Mouse (Mus musculus): Measurements from ENCODE around the gene Stim1. TPM values are rescaled to one million over a fixed set of nuclear protein-coding genes. Genes with fewer than 3 reads are reported as not detected.
"Not testable (repeated sequence)": the region's sequence is repeated elsewhere in the genome, so short reads cannot be mapped to it uniquely, and the experiment has no call there.

Stim1 gene
- polyA plus RNA-seq, 1 experiment, result 37.0 TPM

- no peaks in the 10 kb centered on the region for H3K4me1 ChIP-seq (ENCODE audit: control insufficient read depth, insufficient read depth, low read length)
- WGBS, result 77% methylated on average over 3 of the region's 3 CpGs
- H3K27me3 ChIP-seq (replicated peaks; ENCODE audit: control insufficient read depth, insufficient read depth, low read length), result no peaks in the 10 kb centered on the region
- TF ChIP-seq POLR2A (IDR thresholded peaks at IDR 0.05; ENCODE audit: low read depth, low read length), result no peak
- no peak for TF ChIP-seq CTCF (conservative IDR thresholded peaks at IDR 0.05; ENCODE audit: insufficient read depth, insufficient read length, low read depth, low read length)
- DNase-seq, result no peak
- H3K36me3 ChIP-seq (ENCODE audit: control insufficient read depth, insufficient read depth, low read length), result no peaks in the 10 kb centered on the region
- no peak overlapping the region for H3K4me3 ChIP-seq (ENCODE audit: insufficient read depth, low read depth, low read length)
- H3K27ac ChIP-seq (ENCODE audit: insufficient read depth, low read depth, low read length), result no peak overlapping the region
Measured at GRCm38 (mm10) chr7:102258753-102259152, 8.9 kb upstream of the Stim1 start.

- Histone ChIP-seq H3K27me3 (replicated peaks; ENCODE audit: control insufficient read depth, insufficient read depth, low read length) (no peaks in the 10 kb centered on the region), H3K27ac (ENCODE audit: insufficient read depth, low read depth, low read length) (no peak overlapping the region), H3K4me1 (ENCODE audit: control insufficient read depth, insufficient read depth, low read length) (no peaks in the 10 kb centered on the region), H3K4me3 (ENCODE audit: insufficient read depth, low read depth, low read length) (no peak overlapping the region), H3K36me3 (ENCODE audit: control insufficient read depth, insufficient read depth, low read length) (no peaks in the 10 kb centered on the region)
- no peak for DNase-seq
- WGBS, result 80% methylated on average over 10 of the region's 10 CpGs
- TF ChIP-seq CTCF (conservative IDR thresholded peaks at IDR 0.05; ENCODE audit: insufficient read depth, insufficient read length, low read depth, low read length) (no peak), POLR2A (IDR thresholded peaks at IDR 0.05; ENCODE audit: low read depth, low read length) (no peak)
Measured at GRCm38 (mm10) chr7:102259716-102260479, 7.7 kb upstream of the Stim1 start.

DNA sequence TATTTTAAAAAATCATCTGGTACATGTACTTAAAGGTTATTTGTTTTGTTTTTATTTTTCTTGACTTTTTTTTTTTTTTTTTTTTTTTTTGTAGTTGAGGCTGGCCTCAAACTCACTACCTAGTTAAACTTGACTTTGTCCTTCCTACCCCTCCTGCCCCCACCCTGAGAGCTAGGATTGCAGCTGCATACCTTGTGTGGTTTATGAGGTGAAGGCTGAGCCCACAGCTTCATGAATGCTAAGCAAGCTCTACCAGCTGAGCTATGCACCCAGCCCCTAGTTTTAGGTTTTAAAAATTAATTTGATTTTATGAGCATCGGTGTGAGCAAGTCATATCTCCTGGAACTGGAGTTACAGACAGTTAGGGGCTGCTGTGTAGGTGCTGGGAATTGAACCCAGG, 7.1 kb upstream of the Stim1 start:
- 87% methylated on average over 1 of the region's 1 CpGs for WGBS

GRCm38 (mm10) chr7:102263020-102263419, 4.6 kb upstream of the Stim1 start:
- no peaks in the 10 kb centered on the region for H3K4me1 ChIP-seq (ENCODE audit: control insufficient read depth, insufficient read depth, low read length)
- TF ChIP-seq POLR2A (IDR thresholded peaks at IDR 0.05; ENCODE audit: low read depth, low read length) (no peak), CTCF (conservative IDR thresholded peaks at IDR 0.05; ENCODE audit: insufficient read depth, insufficient read length, low read depth, low read length) (no peak)
- no peak overlapping the region for H3K27ac ChIP-seq (ENCODE audit: insufficient read depth, low read depth, low read length)
- DNase-seq, result no peak
- H3K4me3 ChIP-seq (ENCODE audit: insufficient read depth, low read depth, low read length), result no peak overlapping the region
- no peaks in the 10 kb centered on the region for H3K36me3 ChIP-seq (ENCODE audit: control insufficient read depth, insufficient read depth, low read length)
- 96% methylated on average over 2 of the region's 2 CpGs for WGBS
- no peaks in the 10 kb centered on the region for H3K27me3 ChIP-seq (replicated peaks; ENCODE audit: control insufficient read depth, insufficient read depth, low read length)

More for the DNA sequence above, 7.1 kb upstream of the Stim1 start:
- TF ChIP-seq POLR2A (IDR thresholded peaks at IDR 0.05; ENCODE audit: low read depth, low read length) (no peak), CTCF (conservative IDR thresholded peaks at IDR 0.05; ENCODE audit: insufficient read depth, insufficient read length, low read depth, low read length) (no peak)
- no peak for DNase-seq
- Histone ChIP-seq H3K4me1 (ENCODE audit: control insufficient read depth, insufficient read depth, low read length) (no peaks in the 10 kb centered on the region), H3K36me3 (ENCODE audit: control insufficient read depth, insufficient read depth, low read length) (no peaks in the 10 kb centered on the region), H3K27ac (ENCODE audit: insufficient read depth, low read depth, low read length) (no peak overlapping the region), H3K4me3 (ENCODE audit: insufficient read depth, low read depth, low read length) (no peak overlapping the region), H3K27me3 (replicated peaks; ENCODE audit: control insufficient read depth, insufficient read depth, low read length) (no peaks in the 10 kb centered on the region)

- not testable (repeated sequence) for DNase-seq; H3K4me1 ChIP-seq (ENCODE audit: control insufficient read depth, insufficient read depth, low read length); H3K27me3 ChIP-seq (replicated peaks; ENCODE audit: control insufficient read depth, insufficient read depth, low read length); H3K27ac ChIP-seq (ENCODE audit: insufficient read depth, low read depth, low read length); H3K4me3 ChIP-seq (ENCODE audit: insufficient read depth, low read depth, low read length); H3K36me3 ChIP-seq (ENCODE audit: control insufficient read depth, insufficient read depth, low read length)
- WGBS, result 93% methylated on average over 10 of the region's 10 CpGs
Measured at GRCm38 (mm10) chr7:102266021-102266400, 1.6 kb upstream of the Stim1 start.

DNA sequence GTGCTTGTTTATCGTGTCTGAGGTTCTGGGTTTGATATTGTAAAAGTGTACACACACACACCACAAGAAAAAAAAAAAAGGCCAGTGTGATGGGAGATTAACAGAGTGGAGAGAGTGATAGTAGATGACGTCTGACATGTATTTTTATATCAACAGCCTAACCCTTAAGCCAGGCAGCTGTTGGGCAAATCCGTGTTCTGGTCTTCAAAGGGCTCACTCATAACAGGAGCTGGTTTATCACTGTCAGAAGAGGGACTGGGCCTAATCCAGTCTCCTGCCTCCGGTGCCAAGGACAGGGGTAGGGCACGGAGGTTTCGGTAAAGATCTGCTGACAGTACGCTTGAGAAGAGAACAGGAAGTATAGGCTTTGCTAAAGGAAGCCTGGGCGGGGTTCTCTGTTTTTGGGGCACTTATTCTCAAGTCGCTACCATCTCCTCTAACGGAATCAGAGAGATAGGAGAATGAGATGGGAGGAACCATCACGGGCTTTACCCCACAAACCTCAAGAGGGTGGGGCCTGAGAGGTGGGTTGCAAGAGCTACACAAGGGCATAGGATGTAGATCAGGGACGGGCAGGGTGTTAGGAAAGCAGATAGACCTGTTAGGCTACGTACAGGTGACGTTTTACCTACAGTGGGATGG, 1.1 kb upstream of the Stim1 start:
- H3K4me1 ChIP-seq (ENCODE audit: control insufficient read depth, insufficient read depth, low read length), result no peaks in the 10 kb centered on the region
- no peak overlapping the region for H3K4me3 ChIP-seq (ENCODE audit: insufficient read depth, low read depth, low read length)
- WGBS, result 60% methylated on average over 14 of the region's 14 CpGs
- no peak overlapping the region for H3K27ac ChIP-seq (ENCODE audit: insufficient read depth, low read depth, low read length)
- no peak for DNase-seq
- no peaks in the 10 kb centered on the region for H3K27me3 ChIP-seq (replicated peaks; ENCODE audit: control insufficient read depth, insufficient read depth, low read length)
- TF ChIP-seq POLR2A (IDR thresholded peaks at IDR 0.05; ENCODE audit: low read depth, low read length), result no peak
- TF ChIP-seq CTCF (conservative IDR thresholded peaks at IDR 0.05; ENCODE audit: insufficient read depth, insufficient read length, low read depth, low read length), result no peak
- no peaks in the 10 kb centered on the region for H3K36me3 ChIP-seq (ENCODE audit: control insufficient read depth, insufficient read depth, low read length)

DNA sequence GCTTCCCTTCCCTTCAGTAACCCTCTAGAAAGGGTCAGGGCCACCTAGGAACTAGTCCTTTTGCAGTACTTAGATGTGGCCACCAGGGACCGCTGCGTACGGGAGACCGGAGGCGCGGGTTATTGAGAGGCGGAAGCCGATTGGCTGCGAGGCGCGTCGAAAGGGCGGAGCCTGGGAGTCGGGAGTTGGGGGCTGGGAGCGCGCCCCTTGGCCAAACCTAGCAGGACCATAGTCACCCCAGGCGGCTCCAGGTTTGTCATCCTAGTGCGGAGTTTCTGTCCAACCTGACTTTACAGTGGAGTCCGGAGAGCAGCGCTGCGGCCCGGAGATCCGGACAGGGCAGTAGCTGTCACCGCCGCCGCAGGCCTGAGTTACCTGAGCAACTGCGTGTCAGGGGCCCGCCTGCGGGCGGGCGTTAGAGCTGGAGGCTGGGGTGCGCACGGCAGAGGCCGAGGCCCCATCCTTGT, 460 bp upstream of the Stim1 start:
- no peak for TF ChIP-seq POLR2A (IDR thresholded peaks at IDR 0.05; ENCODE audit: low read depth, low read length)
- peak; percentile 80 for TF ChIP-seq CTCF (conservative IDR thresholded peaks at IDR 0.05; ENCODE audit: insufficient read depth, insufficient read length, low read depth, low read length)
- peak; percentile 96 for DNase-seq
- WGBS, result under 1% methylated on average over 34 of the region's 34 CpGs
- Histone ChIP-seq H3K4me3 (ENCODE audit: insufficient read depth, low read depth, low read length) (peak overlapping the region; percentile 72), H3K36me3 (ENCODE audit: control insufficient read depth, insufficient read depth, low read length) (no peaks in the 10 kb centered on the region), H3K27me3 (replicated peaks; ENCODE audit: control insufficient read depth, insufficient read depth, low read length) (no peaks in the 10 kb centered on the region), H3K4me1 (ENCODE audit: control insufficient read depth, insufficient read depth, low read length) (no peaks in the 10 kb centered on the region), H3K27ac (ENCODE audit: insufficient read depth, low read depth, low read length) (peak overlapping the region; percentile 5; the same call in 1 of the 2 replicates)
